Mouse (Mus musculus) spleen, embryonic (tissue): ENCODE results near the gene Tspan13.

Source experiments
- CTCF ChIA-PET: fragments of 350-600 bp; sonication (Branson Sonifier 250); formaldehyde crosslinking; loops from one replicate; lab custom pipeline; 2022; lab: Charles Lee

The Tspan13 gene

GRCm38 (mm10) chr12:35981732-35982360, 60.5 kb downstream of the Tspan13 start:
- CTCF ChIA-PET, result interaction anchor here (0.7 kb wide), 1 partner anchor 49 kb away, joined by 3 read pairs; no protein-coding TSS in a partner anchor

- CTCF ChIA-PET, result no interaction called here
These were observed 62.7 kb downstream of the Tspan13 start for GRCm38 (mm10) chr12:35979625-35980024.

GRCm38 (mm10) chr12:35977633-35978246, 64.6 kb downstream of the Tspan13 start:
- CTCF ChIA-PET, result interaction anchor here (0.5 kb wide), 1 partner anchor 114 kb away, joined by 3 read pairs; no protein-coding TSS in a partner anchor

- CTCF ChIA-PET, result no interaction called here
These were observed 66.4 kb downstream of the Tspan13 start for GRCm38 (mm10) chr12:35975898-35976297.

GRCm38 (mm10) chr12:35966768-35967141, 75.5 kb downstream of the Tspan13 start:
- CTCF ChIA-PET, result no interaction called here

- CTCF ChIA-PET, result no interaction called here
These were observed 76.1 kb downstream of the Tspan13 start for GRCm38 (mm10) chr12:35966098-35966767.
